Comparison of ENCODE assay signal across 28 mouse cellular contexts in genomic region chr3:116229336-116229735, GRCm38 (mm10). TPM values are rescaled to one million over a fixed set of nuclear protein-coding genes. Genes with fewer than 3 reads are reported as not detected.
DNase-seq lines count a peak whose midpoint lies in the region; ATAC-seq lines count a peak whose summit lies in the region.
"Had no signal": no experiment of that assay in that cellular context is flagged by ENCODE, and none has a peak within 500 bp of the region (broad histone marks: within the 10 kb centered on the region; RNA-seq: fewer than 3 reads in every experiment).

No protein-coding gene starts in this region.

- WGBS in midbrain, embryonic 13.5 days: 73% methylated on average over 4 of the region's 4 CpGs
- WGBS in midbrain, embryonic 11.5 days: 82% methylated on average over 4 of the region's 4 CpGs
- 66% methylated on average over 4 of the region's 4 CpGs for WGBS in midbrain, embryonic 15.5 days

- no peak overlapping the region for H3K4me2 ChIP-seq in midbrain, embryonic 13.5 days (replicated peaks)
- H3K4me2 ChIP-seq in midbrain, embryonic 11.5 days: no peak overlapping the region
- no peak overlapping the region for H3K4me2 ChIP-seq in midbrain, embryonic 15.5 days
- H3K4me2 ChIP-seq: embryonic facial prominence, embryonic 15.5 days; heart, embryonic 11.5 days; hindbrain, embryonic 13.5 days; limb, embryonic 15.5 days; liver, embryonic 15.5 days; lung, embryonic 14.5 days had no signal

- H3K36me3 ChIP-seq in midbrain, embryonic 13.5 days: no peaks in the 10 kb centered on the region
- H3K36me3 ChIP-seq in midbrain, embryonic 11.5 days (ENCODE audit: control insufficient read depth, insufficient read depth, low read length): no peaks in the 10 kb centered on the region
- no peaks in the 10 kb centered on the region for H3K36me3 ChIP-seq in midbrain, embryonic 15.5 days (replicated peaks)
- H3K36me3 ChIP-seq: embryonic facial prominence, embryonic 15.5 days; hindbrain, embryonic 13.5 days; limb, embryonic 15.5 days; liver, embryonic 15.5 days had no signal

- peak; percentile 66 for DNase-seq in heart, adult 11 months
- DNase-seq in heart, adult 18-20 months: no peak
- no peak for DNase-seq in midbrain, embryonic 11.5 days (ENCODE audit: low spot score, missing footprints)
- no peak for DNase-seq in thymus, postnatal 0 days (ENCODE audit: low spot score)
- DNase-seq: adrenal gland, postnatal 25 days; cerebellum, adult 11-12 months; cerebellum, adult 9-11 months; gastrocnemius, postnatal 14 days; heart, postnatal 36 days; kidney, adult 9 months; kidney, postnatal 10 days; layer of hippocampus, adult 9-11 months; thymus, adult 2 months; thymus, postnatal 4 days had no signal

- H3K4me3 ChIP-seq in midbrain, embryonic 13.5 days (replicated peaks): no peak overlapping the region
- H3K4me3 ChIP-seq in midbrain, embryonic 11.5 days (ENCODE audit: low read depth, low read length): no peak overlapping the region
- no peak overlapping the region for H3K4me3 ChIP-seq in midbrain, embryonic 15.5 days
- H3K4me3 ChIP-seq: embryonic facial prominence, embryonic 15.5 days; hindbrain, embryonic 13.5 days; limb, embryonic 15.5 days; liver, embryonic 15.5 days; megakaryocyte, embryonic 14.5 days had no signal

- no peak overlapping the region for H3K9ac ChIP-seq in midbrain, embryonic 13.5 days (replicated peaks)
- no peak overlapping the region for H3K9ac ChIP-seq in midbrain, embryonic 11.5 days (ENCODE audit: low read length)
- H3K9ac ChIP-seq in midbrain, embryonic 15.5 days: no peak overlapping the region
- H3K9ac ChIP-seq: embryonic facial prominence, embryonic 15.5 days; hindbrain, embryonic 13.5 days; limb, embryonic 15.5 days; liver, embryonic 15.5 days; lung, embryonic 14.5 days had no signal

- H3K9me3 ChIP-seq in midbrain, embryonic 13.5 days: no peaks in the 10 kb centered on the region
- H3K9me3 ChIP-seq in midbrain, embryonic 11.5 days (ENCODE audit: control insufficient read depth, low read length): no peaks in the 10 kb centered on the region
- no peaks in the 10 kb centered on the region for H3K9me3 ChIP-seq in midbrain, embryonic 15.5 days
- H3K9me3 ChIP-seq: embryonic facial prominence, embryonic 15.5 days; hindbrain, embryonic 13.5 days; limb, embryonic 15.5 days; liver, embryonic 15.5 days; megakaryocyte, embryonic 14.5 days had no signal

- H3K4me1 ChIP-seq in midbrain, embryonic 13.5 days (replicated peaks): peaks cover 12% of the 10 kb centered on the region
- H3K4me1 ChIP-seq in midbrain, embryonic 11.5 days (ENCODE audit: control insufficient read depth, insufficient read depth, low read length): peaks cover 4% of the 10 kb centered on the region
- peaks cover 7% of the 10 kb centered on the region for H3K4me1 ChIP-seq in midbrain, embryonic 15.5 days
- H3K4me1 ChIP-seq: liver, embryonic 15.5 days; megakaryocyte, embryonic 14.5 days had no signal

- H3K27ac ChIP-seq in midbrain, embryonic 13.5 days: no peak overlapping the region
- H3K27ac ChIP-seq in midbrain, embryonic 11.5 days (ENCODE audit: low read depth, low read length): no peak overlapping the region
- H3K27ac ChIP-seq in midbrain, embryonic 15.5 days: no peak overlapping the region
- H3K27ac ChIP-seq: embryonic facial prominence, embryonic 15.5 days; hindbrain, embryonic 13.5 days; limb, embryonic 15.5 days; liver, embryonic 15.5 days had no signal

- peak; percentile 45 for ATAC-seq in midbrain, embryonic 13.5 days
- ATAC-seq in midbrain, embryonic 11.5 days (ENCODE audit: low FRiP score): no peak
- ATAC-seq in midbrain, embryonic 15.5 days (replicated peaks): peak; percentile 61
- no peak for ATAC-seq in megakaryocyte progenitor cell, adult 5-6 weeks (replicated peaks; ENCODE audit: poor library complexity)
- ATAC-seq: CD4-positive, CD25-positive, alpha-beta regulatory T cell, adult 4 months; intestine, embryonic 16.5 days had no signal

- no peaks in the 10 kb centered on the region for H3K27me3 ChIP-seq in midbrain, embryonic 13.5 days
- H3K27me3 ChIP-seq in midbrain, embryonic 11.5 days (ENCODE audit: control insufficient read depth, insufficient read depth, low read length): no peaks in the 10 kb centered on the region
- no peaks in the 10 kb centered on the region for H3K27me3 ChIP-seq in midbrain, embryonic 15.5 days (replicated peaks)
- H3K27me3 ChIP-seq: embryonic facial prominence, embryonic 15.5 days; hindbrain, embryonic 13.5 days; limb, embryonic 15.5 days; liver, embryonic 15.5 days had no signal

RNA-seq across cellular contexts. Expression of gene Gpr88, which starts 24.0 kb away (rescaled TPM):
- total RNA-seq in heart, adult 18-20 months (2021): under 1 TPM; 0.12 to 0.23 TPM
- polyA plus RNA-seq in midbrain, embryonic 13.5 days (2015; fragmentation: Nextera tagmentation; extraction: Ambion mirVana): 1.5 and 1.7 TPM in 2 replicates
- 0.05 TPM in 1 of 2 replicates, not detected in the other for polyA plus RNA-seq in midbrain, embryonic 11.5 days (2014; fragmentation: Nextera tagmentation; extraction: Ambion mirVana)
- 3.0 and 3.2 TPM in 2 replicates for polyA plus RNA-seq in midbrain, embryonic 15.5 days (2015; fragmentation: Nextera tagmentation; extraction: Ambion mirVana)
- not detected in 2 replicates for total RNA-seq in megakaryocyte progenitor cell, adult 5-6 weeks (2015)
- not detected in 2 replicates for total RNA-seq in megakaryocyte progenitor cell, adult 5-6 weeks (2017)
- polyA plus RNA-seq in thymus, postnatal 0 days (2015; fragmentation: Nextera tagmentation; extraction: Ambion mirVana): 0.33 and 0.35 TPM in 2 replicates
- total RNA-seq: granulocyte monocyte progenitor cell, adult 5-6 weeks; monocyte, adult 5-6 weeks had no signal
- polyA plus RNA-seq: CD4-positive, CD25-positive, alpha-beta regulatory T cell, adult 4 months had no signal

Comparison
In these comparisons a context has a peak if more than half of its experiments do, and no peak if none do; other contexts are left out.
1. ATAC-seq: peak in midbrain, embryonic 13.5 days (single experiment) and midbrain, embryonic 15.5 days (single experiment); none in midbrain, embryonic 11.5 days (single experiment) and megakaryocyte progenitor cell, adult 5-6 weeks (single experiment).